Mouse (Mus musculus): ENCODE measurements around the gene AI661453.
A peak's percentile ranks its signal among the peaks of the same experiment; 100 is the strongest.
"Not testable (repeated sequence)": the region's sequence is repeated elsewhere in the genome, so short reads cannot be mapped to it uniquely, and the experiment has no call there.

The AI661453 gene

DNA sequence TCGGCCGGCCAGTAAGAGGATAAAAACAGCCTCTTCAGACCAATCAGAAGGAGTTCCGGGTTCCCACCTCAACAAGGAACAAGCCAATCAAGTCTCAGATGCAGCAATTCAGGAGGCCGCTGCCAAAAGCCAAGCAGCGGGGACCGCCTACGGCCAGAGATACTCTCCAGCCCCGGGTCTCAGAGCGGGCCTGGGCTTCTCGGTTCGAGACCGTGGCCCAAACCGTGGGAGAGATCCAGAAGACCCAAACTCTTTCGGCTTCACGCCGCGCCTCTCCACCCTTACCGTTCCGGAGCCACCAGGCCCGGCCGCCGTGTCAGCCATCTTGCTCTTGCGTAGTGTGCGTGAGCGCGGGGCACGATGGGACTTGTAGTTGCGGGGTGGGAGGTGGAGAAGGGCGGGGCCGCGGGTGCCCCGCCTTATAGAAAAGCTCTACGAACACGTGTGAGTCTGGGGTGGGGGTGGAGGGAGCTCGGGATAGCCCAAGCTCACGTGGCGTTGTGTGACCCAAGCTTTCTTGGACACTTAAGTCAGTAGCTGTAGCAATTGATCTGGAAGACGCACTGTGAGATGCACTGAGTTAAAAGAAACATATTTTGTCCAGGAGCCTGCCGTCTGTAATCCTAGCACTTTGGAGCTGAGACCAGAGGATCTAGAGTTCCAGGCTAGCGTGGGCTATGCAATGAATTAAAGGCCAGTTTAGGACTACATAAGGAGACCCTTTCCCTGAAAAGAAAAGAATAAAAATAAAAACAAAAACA, 65.7 kb downstream of the AI661453 start, which contains the start of gene Taf8:
Gene Taf8, minus strand, starts transcription at position 347 of the 761 bp plus-strand sequence.
- peak; percentile 94 for DNase-seq (ENCODE audit: low read depth, low spot score)

DNA sequence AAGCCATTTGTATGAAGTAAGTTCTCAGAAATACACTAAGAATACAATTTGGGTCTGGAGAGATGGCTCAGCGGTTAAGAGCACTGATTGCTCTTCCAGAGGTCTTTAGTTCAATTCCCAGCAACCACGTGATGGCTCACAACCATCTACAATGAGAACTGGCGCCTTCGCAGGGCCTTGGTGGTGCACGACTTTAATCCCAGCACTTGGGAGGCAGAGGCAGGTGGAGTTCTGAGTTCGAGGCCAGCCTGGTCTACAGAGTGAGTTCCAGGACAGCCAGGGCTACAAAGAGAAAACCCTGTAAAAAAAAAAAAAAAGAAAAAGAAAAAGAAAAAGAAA, 66.3 kb downstream of the AI661453 start:
- DNase-seq (ENCODE audit: low read depth, low spot score): not testable (repeated sequence)

DNA sequence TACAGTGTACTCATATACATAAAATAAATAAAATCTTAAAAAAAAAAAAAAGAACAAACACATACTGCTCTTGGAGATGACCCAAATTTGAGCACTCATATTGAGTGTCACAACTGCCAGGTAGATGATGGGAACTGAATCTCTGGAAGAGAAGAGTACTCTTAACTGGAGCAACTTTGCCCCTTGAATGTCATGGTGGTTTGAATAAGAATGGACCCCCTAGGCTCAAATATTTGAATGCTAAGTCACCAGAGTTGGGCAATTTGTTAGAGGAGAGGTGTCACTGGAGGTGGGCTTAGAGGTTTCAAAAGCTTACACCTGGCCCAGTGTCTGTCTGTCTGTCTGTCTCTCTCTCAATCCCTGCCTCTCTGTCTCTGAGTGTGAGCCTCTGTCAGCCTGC, 67.3 kb downstream of the AI661453 start:
- no peak for DNase-seq (ENCODE audit: low read depth, low spot score)

DNA sequence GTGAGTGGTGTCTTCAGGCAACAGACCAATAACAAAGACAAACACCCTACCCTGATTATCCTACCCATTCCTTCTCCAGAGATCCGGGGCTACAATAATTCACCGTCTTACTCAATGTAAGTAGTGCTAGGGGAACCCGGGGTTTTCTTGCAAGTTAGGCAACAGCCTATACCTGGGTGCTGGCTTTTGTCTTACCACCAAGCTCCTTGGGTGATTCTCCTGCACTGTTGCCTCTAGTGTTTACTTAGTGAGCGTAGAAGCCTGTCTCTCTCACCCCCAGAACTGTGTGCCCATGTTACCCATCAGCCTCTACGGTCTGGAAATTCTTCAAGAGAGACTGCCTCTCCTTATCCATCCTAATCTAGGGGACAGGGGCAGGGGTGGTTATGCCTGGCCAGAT, 67.8 kb downstream of the AI661453 start:
- DNase-seq (ENCODE audit: low read depth, low spot score): no peak

DNA sequence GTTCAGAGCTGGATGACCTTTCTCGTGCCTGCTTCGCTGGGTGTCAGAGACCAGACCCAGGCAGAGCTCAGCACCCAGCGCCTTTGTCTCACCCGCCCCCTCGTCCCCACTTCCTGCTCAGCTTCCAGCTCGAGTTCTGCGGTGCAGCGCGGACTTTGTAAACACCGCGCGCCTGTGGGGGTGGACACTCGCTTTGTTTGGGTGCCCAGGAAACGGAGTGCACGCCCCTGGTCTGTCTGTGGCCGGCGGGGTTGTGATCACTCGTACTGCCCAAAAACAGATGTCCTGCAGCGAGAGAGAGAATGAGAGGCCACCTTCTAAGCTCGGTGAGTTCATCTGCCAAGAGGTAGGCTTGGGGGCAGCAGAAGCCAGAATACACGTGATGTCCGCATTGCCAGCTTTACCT, 68.5 kb downstream of the AI661453 start, which contains the start of gene Ccnd3:
Gene Ccnd3, plus strand, starts transcription at position 111 of the 406 bp plus-strand sequence.
- peak; percentile 60 for DNase-seq (ENCODE audit: low read depth, low spot score)

DNA sequence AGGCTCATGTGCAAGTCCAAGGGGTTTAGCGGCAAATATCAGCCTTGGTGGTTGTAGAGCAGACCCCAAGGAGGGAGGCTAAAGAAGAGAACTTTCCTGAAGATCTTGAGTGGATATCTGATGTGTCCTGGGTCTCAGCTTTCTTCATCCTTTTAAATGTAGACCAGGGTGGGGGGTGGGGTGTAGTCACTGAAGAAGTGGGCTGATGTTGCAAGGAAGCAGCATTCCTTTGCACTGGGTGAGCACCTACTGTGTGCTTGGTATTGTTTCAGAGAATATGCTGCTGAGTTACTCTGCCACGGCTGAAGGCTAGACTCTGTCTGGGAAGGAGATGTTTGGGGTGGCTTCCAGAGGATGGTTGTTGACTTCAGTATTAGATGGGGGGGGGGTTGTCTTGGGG, 69.2 kb downstream of the AI661453 start:
- DNase-seq (ENCODE audit: low read depth, low spot score): no peak

DNA sequence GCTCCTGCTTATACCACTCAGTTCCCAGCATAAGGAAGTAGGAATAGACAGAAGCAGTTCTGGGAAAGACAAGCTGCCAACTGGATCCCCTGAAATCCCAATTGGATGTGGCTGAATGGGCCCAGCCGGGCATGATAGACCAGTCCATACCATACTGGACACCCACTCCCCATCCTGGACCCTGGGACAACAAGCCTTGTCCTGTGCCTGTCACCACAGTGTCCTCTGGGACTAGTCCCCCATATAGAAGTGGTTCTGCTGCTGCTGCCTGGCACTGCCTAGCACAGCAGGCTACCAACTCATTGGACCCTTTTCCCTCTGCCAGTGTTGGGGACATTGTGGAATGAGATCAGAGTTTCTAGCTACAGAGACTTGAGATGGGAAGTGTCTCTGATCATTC, 69.6 kb downstream of the AI661453 start:
- DNase-seq (ENCODE audit: low read depth, low spot score): no peak

DNA sequence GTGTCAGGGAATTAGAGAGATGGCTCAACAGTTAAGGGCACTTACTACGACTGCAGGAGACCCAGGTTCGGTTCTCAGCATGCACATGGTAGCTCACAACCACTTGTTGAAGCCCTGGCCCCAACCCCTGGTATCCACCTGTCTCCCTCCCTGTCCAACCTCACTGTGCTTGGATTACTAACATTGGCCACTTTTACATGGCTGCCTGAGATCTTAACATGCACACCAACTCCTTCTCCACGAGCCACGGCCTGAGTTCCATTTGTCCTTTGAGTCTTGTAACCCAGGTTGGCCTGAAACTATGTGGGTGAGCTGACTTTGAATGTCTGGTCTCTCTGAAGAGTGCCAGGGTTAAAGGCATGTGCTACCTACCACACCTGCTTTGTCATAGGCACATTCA, 70.3 kb downstream of the AI661453 start:
- DNase-seq (ENCODE audit: low read depth, low spot score): no peak

DNA sequence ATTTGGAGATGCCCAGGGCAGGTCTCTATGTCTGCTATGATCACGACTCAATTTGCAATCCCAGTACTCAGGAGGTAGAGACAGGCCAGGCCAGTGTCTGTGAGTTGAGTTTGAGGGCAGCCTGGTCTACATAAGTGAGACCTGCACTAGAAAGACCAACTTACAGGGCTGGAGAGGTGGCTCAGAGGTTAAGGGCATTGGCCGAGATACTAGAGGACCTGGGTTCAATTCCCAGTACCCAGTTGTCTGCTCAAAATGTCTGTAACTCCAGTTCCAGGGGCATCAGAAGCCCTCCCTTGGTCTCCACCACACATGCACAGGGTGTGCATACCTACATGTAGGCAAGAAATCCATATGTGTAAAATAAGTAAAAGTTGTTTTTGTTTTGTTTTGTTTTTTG, 71.1 kb downstream of the AI661453 start:
- no peak for DNase-seq (ENCODE audit: low read depth, low spot score)

DNA sequence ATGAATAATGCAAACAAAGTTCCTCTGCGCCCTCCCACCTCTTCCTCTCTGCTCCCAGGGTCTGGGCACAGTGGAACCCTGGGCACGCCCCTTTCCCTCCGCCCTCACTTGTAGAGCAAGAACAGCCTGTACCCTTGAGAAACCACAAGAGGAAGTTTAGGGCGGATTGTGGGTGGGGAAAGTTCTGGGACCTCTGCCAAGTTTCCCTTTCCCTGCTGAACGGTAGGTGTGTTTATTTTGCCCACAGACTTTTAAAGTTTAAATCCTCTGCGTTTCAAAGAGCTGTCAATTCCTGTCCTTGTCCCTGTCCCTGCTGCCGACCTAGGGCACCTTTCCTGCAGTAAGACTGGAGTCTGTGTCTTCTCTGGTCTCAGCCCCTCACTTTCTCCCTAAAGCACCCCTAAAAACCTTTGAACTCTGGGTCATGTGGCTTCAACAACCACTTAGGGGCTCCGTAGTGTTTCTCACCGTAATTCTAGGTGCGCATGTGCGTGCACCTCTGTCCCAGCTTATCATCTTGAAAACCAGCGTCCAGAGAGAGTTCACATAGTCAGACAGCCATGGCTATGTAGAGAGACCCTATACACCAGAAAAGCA, 71.7 kb downstream of the AI661453 start:
- peak; percentile 94 for DNase-seq (ENCODE audit: low read depth, low spot score)

DNA sequence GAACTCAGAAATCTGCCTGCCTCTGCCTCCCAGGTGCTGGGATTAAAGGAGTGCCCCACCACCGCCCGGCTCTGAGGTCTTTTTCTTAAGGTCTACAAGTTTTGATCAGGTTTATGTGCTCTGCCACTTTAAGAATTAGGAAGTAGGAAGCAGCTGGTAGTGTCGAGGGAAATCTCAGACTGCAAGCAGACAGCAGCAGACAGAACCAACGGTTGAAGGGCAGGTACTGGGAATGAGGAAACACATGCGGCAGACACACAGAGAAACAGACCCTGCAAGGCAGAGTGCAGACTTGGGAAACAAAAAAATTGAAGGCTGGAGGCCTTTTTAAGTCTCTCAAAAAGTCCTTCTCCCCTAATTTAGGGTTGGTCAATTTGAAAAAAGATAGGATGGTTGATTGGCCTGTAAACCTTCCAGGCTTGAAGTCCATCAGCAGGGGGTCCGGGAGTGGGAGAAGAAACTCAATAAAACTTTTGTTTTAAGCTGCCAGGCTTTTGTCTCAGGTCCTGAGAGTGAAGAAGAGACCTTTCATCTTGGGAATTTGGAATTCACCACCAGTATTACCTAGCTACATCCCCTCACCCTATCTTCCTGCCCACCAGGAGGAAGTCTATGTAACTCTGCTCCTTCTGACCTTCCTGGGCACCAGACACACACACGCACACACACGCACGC, 72.8 kb downstream of the AI661453 start:
- DNase-seq (ENCODE audit: low read depth, low spot score): no peak

DNA sequence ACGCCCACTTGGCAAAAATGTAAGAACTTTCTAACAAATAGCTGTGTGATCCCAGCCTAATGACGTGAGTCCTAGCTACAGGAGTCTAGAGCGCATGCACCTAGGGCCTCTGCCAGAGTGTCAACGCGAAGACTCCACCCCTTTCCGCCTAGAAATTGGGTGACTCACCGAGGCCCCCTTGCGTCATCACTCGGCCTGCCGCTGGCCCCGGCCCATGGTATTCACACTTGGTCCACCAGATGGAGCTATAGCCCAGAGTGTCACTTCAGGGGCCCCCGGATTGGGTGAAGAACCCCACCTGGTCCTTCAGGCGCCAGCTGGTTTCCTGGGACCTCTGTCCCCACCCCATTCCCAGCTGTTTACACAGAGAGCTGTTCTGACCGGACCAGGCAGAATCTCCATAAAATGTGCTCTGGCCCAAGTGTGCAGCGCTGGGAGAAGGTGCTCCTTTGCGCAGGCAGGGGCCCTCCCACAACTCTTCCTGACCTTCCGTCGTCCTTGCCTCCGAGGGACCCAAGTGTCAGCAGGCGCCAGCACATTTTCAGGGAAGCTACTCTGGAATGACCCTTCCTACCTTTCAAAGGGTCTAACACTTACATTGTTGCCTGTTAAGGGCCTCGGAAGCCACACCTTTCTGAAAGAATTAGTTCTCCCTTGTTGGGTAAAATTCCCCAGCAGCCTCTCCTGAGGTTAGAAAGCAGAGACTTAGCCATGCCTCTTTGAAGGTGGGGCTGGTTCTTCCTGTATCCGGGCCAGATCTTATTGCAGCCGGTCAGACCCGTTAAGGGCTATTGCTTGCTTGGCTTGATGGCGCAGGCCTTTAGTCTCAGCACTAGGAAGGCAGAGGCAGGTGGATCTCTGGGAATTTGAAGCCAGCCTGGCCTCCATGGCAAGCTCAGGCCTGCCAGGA, 75.0 kb downstream of the AI661453 start:
- peak; percentile 98 for DNase-seq (ENCODE audit: low read depth, low spot score)

DNA sequence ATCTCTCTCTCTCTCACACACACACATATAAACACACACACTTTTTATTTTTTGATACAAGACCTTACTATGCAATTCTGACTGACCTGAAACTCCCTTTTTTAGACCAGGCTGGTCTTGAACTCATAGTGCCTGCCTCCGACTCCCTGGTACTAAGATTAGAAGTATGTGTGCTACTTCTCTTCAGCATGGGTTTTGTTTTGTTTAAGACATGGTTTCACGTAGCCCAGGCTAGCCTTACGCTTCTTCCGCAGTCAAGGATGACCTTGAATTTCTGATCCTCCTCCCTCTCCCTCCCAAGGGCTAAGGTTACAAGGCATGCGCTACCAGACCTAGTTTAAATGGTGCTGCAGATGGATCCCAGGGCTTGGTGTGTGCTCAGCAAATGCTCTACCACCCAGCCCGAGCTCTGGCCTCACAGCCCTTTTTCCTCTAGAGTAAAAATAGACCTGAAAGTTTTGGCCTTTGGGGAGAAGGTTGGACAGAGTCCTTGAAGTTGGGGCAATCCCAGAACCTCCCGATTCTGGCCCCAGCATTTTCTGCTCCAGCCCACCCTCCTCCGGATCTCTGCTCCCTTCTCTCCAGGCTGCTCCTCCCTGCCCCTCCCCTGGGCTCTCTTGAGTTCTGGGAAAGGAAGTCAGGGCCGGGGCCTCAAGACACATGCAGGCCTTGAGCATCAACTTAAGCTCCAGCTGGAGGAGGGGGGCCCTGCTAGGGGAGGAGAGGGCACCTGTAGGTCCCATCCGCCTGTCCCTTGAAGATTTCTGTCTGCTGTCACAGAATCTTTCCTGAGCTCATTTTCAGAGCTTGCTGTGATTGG, 76.8 kb downstream of the AI661453 start:
- no peak for DNase-seq (ENCODE audit: low read depth, low spot score)

DNA sequence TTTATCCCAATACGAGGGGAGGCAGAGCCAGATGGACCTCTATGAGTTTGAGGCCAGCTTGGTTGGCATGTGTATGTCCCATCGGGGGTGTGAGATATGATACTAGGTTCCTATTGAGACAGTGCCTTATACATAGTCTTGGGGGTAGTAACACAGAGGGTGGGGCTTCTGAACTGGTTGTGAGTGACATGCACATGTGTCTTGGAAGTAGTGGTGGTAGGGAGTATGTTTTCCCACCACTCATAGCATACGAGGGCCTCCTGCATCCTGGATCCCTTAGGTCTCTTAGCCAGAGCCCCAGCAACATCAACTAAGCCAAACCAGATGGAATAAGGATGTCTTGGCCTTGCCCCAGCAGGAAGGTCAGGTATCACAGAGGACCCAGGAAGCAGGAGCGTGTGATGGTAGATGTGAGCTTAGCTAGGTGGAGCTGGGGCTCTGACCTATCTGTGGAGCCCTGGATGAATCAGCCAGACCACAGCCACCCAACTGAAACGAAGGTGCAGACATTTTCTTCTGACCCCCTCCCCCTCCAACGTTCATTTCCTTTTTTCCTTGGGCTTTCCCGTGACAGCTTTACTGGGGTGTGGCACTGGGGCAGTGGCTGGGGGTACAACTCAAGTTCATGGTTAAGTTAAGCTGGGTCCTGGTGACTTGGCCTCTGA, 78.9 kb downstream of the AI661453 start:
- DNase-seq (ENCODE audit: low read depth, low spot score): no peak

DNA sequence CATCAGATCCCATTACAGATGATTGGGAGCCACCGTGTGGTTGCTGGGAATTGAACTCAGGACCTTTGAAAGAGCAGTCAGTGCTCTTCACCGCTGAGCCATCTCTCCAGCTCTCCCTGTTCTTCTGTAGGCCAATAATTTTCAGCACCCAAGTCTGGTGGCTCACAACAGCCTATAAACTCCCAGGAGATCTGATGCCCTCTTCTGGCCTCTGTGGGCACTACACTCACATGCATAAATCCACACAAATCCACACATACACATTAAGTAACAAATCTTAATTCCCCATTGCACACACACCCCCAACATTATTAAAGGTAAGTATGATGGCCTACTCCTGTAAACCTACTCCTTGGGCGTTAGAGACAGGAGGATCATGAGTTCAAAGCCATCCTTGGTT, 79.8 kb downstream of the AI661453 start:
- no peak for DNase-seq (ENCODE audit: low read depth, low spot score)

DNA sequence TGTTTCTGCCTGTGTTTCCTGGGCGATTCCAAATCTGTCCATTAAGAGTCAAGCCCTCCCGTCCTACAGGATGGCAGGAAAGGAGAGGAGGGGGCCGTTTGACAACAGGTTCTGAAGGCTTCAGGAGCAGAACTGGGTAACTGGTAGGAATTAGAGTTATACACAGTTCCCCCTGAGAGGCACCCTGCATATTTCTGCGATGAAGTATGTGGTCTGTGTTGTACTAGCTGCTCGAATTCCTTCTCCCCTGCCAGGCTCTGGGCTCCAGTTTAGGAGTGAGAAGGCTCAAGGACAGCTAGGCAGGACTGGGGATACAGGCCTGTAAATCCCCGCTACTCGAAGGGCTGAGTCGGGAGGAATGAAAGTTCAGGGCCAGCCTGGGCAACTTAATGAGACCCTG, 81.8 kb downstream of the AI661453 start:
- DNase-seq (ENCODE audit: low read depth, low spot score): peak; percentile 59
